Comparison of ENCODE assay signal across 8 mouse cellular contexts in genomic region chr14:37135127-37135593, GRCm38 (mm10). TPM values are rescaled to one million over a fixed set of nuclear protein-coding genes. Genes with fewer than 3 reads are reported as not detected.
DNase-seq lines count a peak whose midpoint lies in the region; ATAC-seq lines count a peak whose summit lies in the region.

Gene Ghitm (minus strand): TSS chr14:37135272.

- H3K27ac ChIP-seq in hindbrain, embryonic 15.5 days (replicated peaks) = peak within 1 kb of the TSS; percentile 81

- under 1% methylated on average over 38 of the region's 38 CpGs for WGBS in hindbrain, embryonic 15.5 days

- H3K4me2 ChIP-seq in hindbrain, embryonic 15.5 days = peak within 1 kb of the TSS; percentile 77

- DNase-seq in T-cell, adult 2 months (ENCODE audit: low spot score) = peak; percentile 98
- peak; percentile 96 to 98 for DNase-seq in cerebellum, postnatal 36 days
- DNase-seq in frontal cortex, postnatal 36 days (ENCODE audit: low spot score in 2 of 2) = peak; percentile 97 to 99
- DNase-seq in left cerebral cortex, adult 11 months (ENCODE audit: low spot score) = peak; percentile 98
- DNase-seq in lung, postnatal 4 days = peak; percentile 97
- DNase-seq in retina, postnatal 7 days (ENCODE audit: low read depth, low spot score) = peak; percentile 93
- DNase-seq in urinary bladder, adult 2 months (ENCODE audit: low spot score) = peak; percentile 89

- ATAC-seq in hindbrain, embryonic 15.5 days (ENCODE audit: low FRiP score, low read depth) = peak; percentile 100

- peaks cover 13% of the 10 kb centered on the region for H3K4me1 ChIP-seq in hindbrain, embryonic 15.5 days (replicated peaks)

- H3K27me3 ChIP-seq in hindbrain, embryonic 15.5 days = no peaks in the 10 kb centered on the region

- peaks cover 25% of the 10 kb centered on the region for H3K36me3 ChIP-seq in hindbrain, embryonic 15.5 days

- peak within 1 kb of the TSS; percentile 72 for H3K4me3 ChIP-seq in hindbrain, embryonic 15.5 days

- no peaks in the 10 kb centered on the region for H3K9me3 ChIP-seq in hindbrain, embryonic 15.5 days

- peak within 1 kb of the TSS; percentile 68 for H3K9ac ChIP-seq in hindbrain, embryonic 15.5 days

RNA-seq across cellular contexts. Expression of gene Ghitm, which starts in this region (rescaled TPM):
- polyA plus RNA-seq in hindbrain, embryonic 15.5 days (2015; fragmentation: Nextera tagmentation; extraction: Ambion mirVana) = 199 and 208 TPM in 2 replicates
- 152 and 160 TPM in 2 replicates for polyA plus RNA-seq in urinary bladder, adult 2 months (2012; rRNA removed)

Comparison
In these comparisons a context has a peak if more than half of its experiments do, and no peak if none do; other contexts are left out.
1. Peak in every context shown above with its lines: DNase-seq, ATAC-seq, H3K4me3 ChIP-seq and H3K27ac ChIP-seq.